Mouse (Mus musculus) kidney, embryonic 16.5 days (tissue): ENCODE data around the gene Hdac9. TPM values are rescaled to one million over a fixed set of nuclear protein-coding genes. Genes with fewer than 3 reads are reported as not detected.

ENCODE experiments used
- ATAC-seq: fragments of 200-750 bp; cut with Nextera tagmentation; 2 replicates; pipeline ENCODE4 v1.8.0; 2017; ENCODE audit warnings: moderate TSS enrichment; ENCODE audit not compliant: low FRiP score, low TSS enrichment
- H3K27ac ChIP-seq: fragments of 300-500 bp; sonication (generic); 2 replicates; pipeline ENCODE4 v1.5.1; 2014; ENCODE audit warnings: low read length
- H3K27me3 ChIP-seq: fragments of 300-500 bp; sonication (generic); 2 replicates; pipeline ENCODE4 v1.6.1; 2014; ENCODE audit warnings: low read length, control low read depth, mixed read lengths; ENCODE audit not compliant: insufficient read depth
- H3K36me3 ChIP-seq: fragments of 300-500 bp; sonication (generic); 2 replicates; pipeline ENCODE4 v1.6.1; 2014; ENCODE audit warnings: low read length, control low read depth, mixed read lengths; ENCODE audit not compliant: insufficient read depth
- H3K4me1 ChIP-seq: fragments of 300-500 bp; sonication (generic); 2 replicates; pipeline ENCODE4 v1.6.1; 2014; ENCODE audit warnings: low read length, control low read depth, mixed read lengths; ENCODE audit not compliant: insufficient read depth
- H3K4me2 ChIP-seq: fragments of 300-500 bp; sonication (generic); replicated peaks from 2 replicates; pipeline ENCODE4 v1.6.1; 2014; ENCODE audit warnings: low read depth, low read length
- H3K4me3 ChIP-seq: fragments of 300-500 bp; sonication (generic); 2 replicates; pipeline ENCODE4 v1.5.1; 2014; ENCODE audit warnings: mild to moderate bottlenecking, low read length
- H3K9ac ChIP-seq: fragments of 300-500 bp; sonication (generic); replicated peaks from 2 replicates; pipeline ENCODE4 v1.6.1; 2014; ENCODE audit warnings: low read length
- H3K9me3 ChIP-seq: fragments of 300-500 bp; sonication (generic); 2 replicates; pipeline ENCODE4 v1.6.1; 2016; ENCODE audit warnings: low read length, control low read depth
- WGBS: fragments of 180-500 bp; shearing (Covaris S2); extraction: QIAGEN DNeasy Blood & Tissue Kit; methylation state at CpG from one replicate; pipeline ENCODE4 v1.1.7; 2014; 5-methylcytosine and 5-hydroxymethylcytosine counted together
- polyA plus RNA-seq: library from polyadenylated mRNA; unstranded; fragments of >200 nt; fragmentation: Nextera tagmentation; extraction: Ambion mirVana; gene quantifications from 2 replicates; pipeline ENCODE4 v1.2.1, GENCODE M21; 2015

The Hdac9 gene
- polyA plus RNA-seq, 1 experiment from 2014 or later: 3.9 TPM

GRCm38 (mm10) chr12:34259651-34260050, 657.2 kb downstream of the Hdac9 start:
- ATAC-seq: no peak
- Histone ChIP-seq H3K27me3 (no peaks in the 10 kb centered on the region), H3K27ac (no peak overlapping the region), H3K4me2 (no peak overlapping the region), H3K4me1 (no peaks in the 10 kb centered on the region), H3K4me3 (no peak overlapping the region), H3K9ac (no peak overlapping the region), H3K36me3 (no peaks in the 10 kb centered on the region), H3K9me3 (no peaks in the 10 kb centered on the region)
- 82% methylated on average over 4 of the region's 4 CpGs for WGBS

GRCm38 (mm10) chr12:34249160-34249559, 667.7 kb downstream of the Hdac9 start:
- 0 out of 2 replicates have a peak, but pooled peaks cover 2% of the 10 kb centered on the region for H3K4me1 ChIP-seq
- no peaks in the 10 kb centered on the region for H3K36me3 ChIP-seq
- no peak for ATAC-seq
- H3K9ac ChIP-seq: no peak overlapping the region
- H3K4me3 ChIP-seq: no peak overlapping the region
- 94% methylated on average over 1 of the region's 1 CpGs for WGBS
- no peaks in the 10 kb centered on the region for H3K27me3 ChIP-seq
- no peaks in the 10 kb centered on the region for H3K9me3 ChIP-seq
- H3K4me2 ChIP-seq: no peak overlapping the region
- H3K27ac ChIP-seq: no peak overlapping the region

GRCm38 (mm10) chr12:34248193-34249121, 668.4 kb downstream of the Hdac9 start:
- Histone ChIP-seq H3K4me2 (no peak overlapping the region), H3K9me3 (no peaks in the 10 kb centered on the region), H3K27ac (no peak overlapping the region), H3K4me1 (0 out of 2 replicates have a peak, but pooled peaks cover 2% of the 10 kb centered on the region), H3K4me3 (no peak overlapping the region), H3K36me3 (no peaks in the 10 kb centered on the region), H3K27me3 (no peaks in the 10 kb centered on the region), H3K9ac (no peak overlapping the region)
- 73% methylated on average over 18 of the region's 18 CpGs for WGBS
- no peak for ATAC-seq

GRCm38 (mm10) chr12:34238796-34239195, 678.1 kb downstream of the Hdac9 start:
- Histone ChIP-seq H3K27ac (no peak overlapping the region), H3K36me3 (no peaks in the 10 kb centered on the region), H3K4me1 (no peaks in the 10 kb centered on the region), H3K4me3 (no peak overlapping the region), H3K4me2 (no peak overlapping the region), H3K9ac (no peak overlapping the region), H3K27me3 (no peaks in the 10 kb centered on the region), H3K9me3 (no peaks in the 10 kb centered on the region)
- 89% methylated on average over 3 of the region's 3 CpGs for WGBS
- ATAC-seq: no peak

GRCm38 (mm10) chr12:34231621-34232150, 685.2 kb downstream of the Hdac9 start:
- no peak overlapping the region for H3K27ac ChIP-seq
- 84% methylated on average over 4 of the region's 4 CpGs for WGBS
- H3K4me1 ChIP-seq: no peaks in the 10 kb centered on the region
- no peak overlapping the region for H3K4me3 ChIP-seq
- no peaks in the 10 kb centered on the region for H3K36me3 ChIP-seq
- no peaks in the 10 kb centered on the region for H3K9me3 ChIP-seq
- H3K27me3 ChIP-seq: no peaks in the 10 kb centered on the region
- no peak overlapping the region for H3K4me2 ChIP-seq
- H3K9ac ChIP-seq: no peak overlapping the region
- ATAC-seq: no peak

GRCm38 (mm10) chr12:34224505-34224904, 692.4 kb downstream of the Hdac9 start:
- no peak overlapping the region for H3K27ac ChIP-seq
- H3K4me1 ChIP-seq: 0 out of 2 replicates have a peak, but pooled peaks cover 5% of the 10 kb centered on the region
- WGBS: 33% methylated on average over 2 of the region's 2 CpGs
- H3K9me3 ChIP-seq: no peaks in the 10 kb centered on the region
- no peaks in the 10 kb centered on the region for H3K36me3 ChIP-seq
- no peak overlapping the region for H3K4me3 ChIP-seq
- no peak overlapping the region for H3K4me2 ChIP-seq
- H3K9ac ChIP-seq: no peak overlapping the region
- ATAC-seq: no peak
- H3K27me3 ChIP-seq: no peaks in the 10 kb centered on the region

- Histone ChIP-seq H3K4me1 (0 out of 2 replicates have a peak, but pooled peaks cover 8% of the 10 kb centered on the region), H3K36me3 (no peaks in the 10 kb centered on the region), H3K27ac (no peak overlapping the region), H3K4me3 (no peak overlapping the region), H3K9ac (no peak overlapping the region), H3K4me2 (no peak overlapping the region), H3K9me3 (no peaks in the 10 kb centered on the region), H3K27me3 (no peaks in the 10 kb centered on the region)
- WGBS: 44% methylated on average over 9 of the region's 9 CpGs
- ATAC-seq: no peak
Measured at GRCm38 (mm10) chr12:34221014-34221413, 695.9 kb downstream of the Hdac9 start.

GRCm38 (mm10) chr12:34220051-34220926, 696.6 kb downstream of the Hdac9 start:
- Histone ChIP-seq H3K27me3 (no peaks in the 10 kb centered on the region), H3K9ac (no peak overlapping the region), H3K4me3 (no peak overlapping the region), H3K36me3 (no peaks in the 10 kb centered on the region), H3K4me1 (peaks cover 13% of the 10 kb centered on the region), H3K9me3 (no peaks in the 10 kb centered on the region), H3K4me2 (no peak overlapping the region), H3K27ac (no peak overlapping the region)
- WGBS: 24% methylated on average over 9 of the region's 9 CpGs
- no peak for ATAC-seq

- Histone ChIP-seq H3K4me3 (no peak overlapping the region), H3K27ac (no peak overlapping the region), H3K4me1 (peaks cover 17% of the 10 kb centered on the region), H3K27me3 (no peaks in the 10 kb centered on the region), H3K4me2 (no peak overlapping the region), H3K9ac (no peak overlapping the region), H3K9me3 (no peaks in the 10 kb centered on the region), H3K36me3 (no peaks in the 10 kb centered on the region)
- WGBS: 81% methylated on average over 2 of the region's 2 CpGs
- ATAC-seq: no peak
Measured at GRCm38 (mm10) chr12:34218561-34218960, 698.3 kb downstream of the Hdac9 start.
